Mouse (Mus musculus) testis, adult 2 months (tissue): ENCODE measurements around the gene Abr.

Experiments
- CTCF ChIP-seq: fragments of 200-500 bp; IDR thresholded peaks from 2 replicates; pipeline ENCODE4 v1.5.1; 2012; ENCODE audit warnings: low read depth, mild to moderate bottlenecking, inconsistent platforms, low read length, moderate library complexity; ENCODE audit not compliant: control insufficient read depth, insufficient read depth, insufficient replicate concordance
- POLR2A ChIP-seq: fragments of 200-500 bp; IDR thresholded peaks from 2 replicates; pipeline ENCODE4 v1.6.1; 2012; ENCODE audit warnings: low read depth, mild to moderate bottlenecking, inconsistent platforms, low read length, moderate library complexity; ENCODE audit not compliant: control insufficient read depth

- TF ChIP-seq POLR2A (no peak), CTCF (no peak)
These were observed 245.7 kb downstream of the Abr start for GRCm38 (mm10) chr11:76376425-76376824.
